In genomic region chr3:103601011-103601410, GRCm38 (mm10) we compare ENCODE assay signal across 14 mouse cellular contexts. TPM values are rescaled to one million over a fixed set of nuclear protein-coding genes. Genes with fewer than 3 reads are reported as not detected.
A peak's percentile ranks its signal among the peaks of the same experiment; 100 is the strongest.
DNase-seq lines count a peak whose midpoint lies in the region; ATAC-seq and TF ChIP-seq lines count a peak whose summit lies in the region.
"Had no signal": no experiment of that assay in that cellular context is flagged by ENCODE, and none has a peak within 500 bp of the region (broad histone marks: within the 10 kb centered on the region; RNA-seq: fewer than 3 reads in every experiment).

No protein-coding gene starts in this region.

- H3K4me2 ChIP-seq in heart, postnatal 0 days (ENCODE audit: low read depth, low read length) = no peak overlapping the region
- H3K4me2 ChIP-seq: limb, embryonic 12.5 days; neural tube, embryonic 12.5 days had no signal

- peak; percentile 12 to 36 for DNase-seq in adrenal gland, adult 18-20 months (ENCODE audit: low spot score in 2 of 2)
- DNase-seq in adrenal gland, adult 8-10 months = no peak
- DNase-seq in right cerebral cortex, adult 18-20 months = peak; percentile 89
- DNase-seq in right cerebral cortex, postnatal 14 days = no peak
- DNase-seq in heart, postnatal 0 days (ENCODE audit: low spot score) = no peak
- DNase-seq in telencephalon, adult 2 months (ENCODE audit: low read depth, low spot score) = peak; percentile 63
- no peak for DNase-seq in urinary bladder, postnatal 36 days (ENCODE audit: low spot score in 2 of 2)
- DNase-seq in embryo, embryonic 10 days (ENCODE audit: low spot score) = no peak
- DNase-seq: B cell, adult 2 months; cerebellum, adult 9-10 months; gastrocnemius, postnatal 36 days had no signal

- peak; percentile 44; the same call in 1 of the 2 replicates for ATAC-seq in heart, postnatal 0 days (ENCODE audit: insufficient read depth, low read depth)
- ATAC-seq: intestine, postnatal 0 days had no signal

- H3K36me3 ChIP-seq in heart, postnatal 0 days (replicated peaks; ENCODE audit: control insufficient read depth, insufficient read depth, low read length) = no peaks in the 10 kb centered on the region
- H3K36me3 ChIP-seq: limb, embryonic 12.5 days; neural tube, embryonic 12.5 days had no signal

- no peak overlapping the region for H3K4me3 ChIP-seq in heart, postnatal 0 days (ENCODE audit: low read depth, low read length)
- H3K4me3 ChIP-seq: limb, embryonic 12.5 days; neural tube, embryonic 12.5 days had no signal

- H3K4me1 ChIP-seq in heart, postnatal 0 days (ENCODE audit: control insufficient read depth, insufficient read depth) = no peaks in the 10 kb centered on the region

- no peak for TF ChIP-seq EP300 in heart, postnatal 0 days (IDR thresholded peaks at IDR 0.05; ENCODE audit: low read depth)

- H3K9ac ChIP-seq in heart, postnatal 0 days (replicated peaks; ENCODE audit: low read depth, low read length) = no peak overlapping the region
- H3K9ac ChIP-seq: limb, embryonic 12.5 days; neural tube, embryonic 12.5 days had no signal

- no peaks in the 10 kb centered on the region for H3K9me3 ChIP-seq in heart, postnatal 0 days (replicated peaks; ENCODE audit: control insufficient read depth, low read length)
- H3K9me3 ChIP-seq: limb, embryonic 12.5 days; neural tube, embryonic 12.5 days had no signal

- no peak for TF ChIP-seq CTCF in heart, postnatal 0 days (IDR thresholded peaks at IDR 0.05; ENCODE audit: low read depth)

- WGBS in heart, postnatal 0 days = 27% methylated on average over 7 of the region's 7 CpGs

- H3K27me3 ChIP-seq in heart, postnatal 0 days (ENCODE audit: control insufficient read depth, insufficient read depth, low read length) = no peaks in the 10 kb centered on the region
- H3K27me3 ChIP-seq: limb, embryonic 12.5 days; neural tube, embryonic 12.5 days had no signal

- no peak overlapping the region for H3K27ac ChIP-seq in heart, postnatal 0 days (ENCODE audit: low read depth)
- H3K27ac ChIP-seq: limb, embryonic 12.5 days; neural tube, embryonic 12.5 days had no signal

RNA-seq across cellular contexts. Expression of gene Syt6, which starts 26.0 kb away (rescaled TPM):
- total RNA-seq in adrenal gland, adult 18-20 months (2021) = not detected
- not detected for total RNA-seq in adrenal gland, adult 8-10 months (2022)
- not detected in 2 replicates for total RNA-seq in heart, postnatal 0 days (2014; rRNA removed; ENCODE audit: low replicate concordance)
- polyA plus RNA-seq in heart, postnatal 0 days (2015; fragmentation: Nextera tagmentation; extraction: Ambion mirVana) = not detected in 2 replicates
- total RNA-seq: gastrocnemius, postnatal 36 days had no signal

RNA-seq across cellular contexts. Expression of gene Atg4a-ps, which starts 44.9 kb away (rescaled TPM):
- total RNA-seq in adrenal gland, adult 18-20 months (2021) = 1 to 10 TPM in 1 of 2 experiments, not detected in 1; 1.8 TPM
- total RNA-seq in adrenal gland, adult 8-10 months (2022) = 1 to 10 TPM in 2 of 4 experiments, under 1 TPM in 2; 0.18 to 3.2 (median 1.4) TPM
- total RNA-seq in heart, postnatal 0 days (2014; rRNA removed; ENCODE audit: low replicate concordance) = not detected in 2 replicates
- 0.07 and 0.10 TPM in 2 replicates for polyA plus RNA-seq in heart, postnatal 0 days (2015; fragmentation: Nextera tagmentation; extraction: Ambion mirVana)
- polyA plus RNA-seq: neural tube, embryonic 12.5 days had no signal

Comparison
In these comparisons a context has a peak if more than half of its experiments do, and no peak if none do; other contexts are left out.
1. DNase-seq: peak in adrenal gland, adult 18-20 months (2 of 2), right cerebral cortex, adult 18-20 months (single experiment) and telencephalon, adult 2 months (single experiment); none in adrenal gland, adult 8-10 months (single experiment), right cerebral cortex, postnatal 14 days (single experiment), heart, postnatal 0 days (single experiment), urinary bladder, postnatal 36 days (0 of 2) and embryo, embryonic 10 days (single experiment).